Mouse (Mus musculus) limb, embryonic 14.5 days (tissue): Measurements from ENCODE around the gene Cdk13. TPM values are rescaled to one million over a fixed set of nuclear protein-coding genes. Genes with fewer than 3 reads are reported as not detected.

Source experiments
- ATAC-seq: fragments of 200-750 bp; cut with Nextera tagmentation; 2 replicates; pipeline ENCODE4 v1.8.0; 2017; ENCODE audit warnings: low read depth, moderate number of reproducible peaks, moderate TSS enrichment; ENCODE audit not compliant: low FRiP score
- DNase-seq: peaks from one replicate; pipeline ENCODE4 v3.0.0-alpha.2; 2015; ENCODE audit warnings: low spot score
- H3K27ac ChIP-seq: fragments of 300-500 bp; sonication (generic); replicated peaks from 2 replicates; pipeline ENCODE4 v1.5.1; 2014; ENCODE audit warnings: low read depth, mild to moderate bottlenecking, low read length, moderate library complexity, mixed read lengths
- H3K27me3 ChIP-seq: fragments of 300-500 bp; sonication (generic); 2 replicates; pipeline ENCODE4 v1.6.1; 2014; ENCODE audit warnings: low read length, mixed read lengths; ENCODE audit not compliant: control insufficient read depth, insufficient read depth
- H3K36me3 ChIP-seq: fragments of 300-500 bp; sonication (generic); 2 replicates; pipeline ENCODE4 v1.6.1; 2014; ENCODE audit warnings: mild to moderate bottlenecking, low read length, moderate library complexity, mixed read lengths; ENCODE audit not compliant: control insufficient read depth, insufficient read depth
- H3K4me1 ChIP-seq: fragments of 300-500 bp; sonication (generic); 2 replicates; pipeline ENCODE4 v1.6.1; 2014; ENCODE audit warnings: antibody characterized with exemption, low read length, mixed read lengths; ENCODE audit not compliant: control insufficient read depth, insufficient read depth
- H3K4me2 ChIP-seq: fragments of 300-500 bp; sonication (generic); replicated peaks from 2 replicates; pipeline ENCODE4 v1.6.1; 2014; ENCODE audit warnings: low read depth, mild to moderate bottlenecking, low read length, moderate library complexity; ENCODE audit not compliant: severe bottlenecking
- H3K4me3 ChIP-seq: fragments of 300-500 bp; sonication (generic); replicated peaks from 2 replicates; pipeline ENCODE4 v1.5.1; 2014; ENCODE audit warnings: low read length
- H3K9ac ChIP-seq: fragments of 300-500 bp; sonication (generic); 2 replicates; pipeline ENCODE4 v1.6.1; 2014; ENCODE audit warnings: mild to moderate bottlenecking, low read depth, low read length, moderate library complexity; ENCODE audit not compliant: severe bottlenecking
- H3K9me3 ChIP-seq: fragments of 300-500 bp; sonication (generic); 2 replicates; pipeline ENCODE4 v1.6.1; 2016; ENCODE audit warnings: low read length; ENCODE audit not compliant: control insufficient read depth
- POLR2A ChIP-seq: fragments of 200-500 bp; IDR thresholded peaks from 2 replicates; pipeline ENCODE4 v1.8.0; 2012; ENCODE audit warnings: inconsistent platforms, mild to moderate bottlenecking, moderate library complexity, borderline replicate concordance; ENCODE audit not compliant: insufficient read depth, insufficient read length; ENCODE audit errors: extremely low read depth
- WGBS: fragments of 180-500 bp; shearing (Covaris S2); extraction: QIAGEN DNeasy Blood & Tissue Kit; methylation state at CpG from one replicate; pipeline ENCODE4 v1.1.7; 2014; 5-methylcytosine and 5-hydroxymethylcytosine counted together
- polyA plus RNA-seq, 2 experiments: library from polyadenylated mRNA; depleted of rRNA in 1 of 2; stranded (reverse) in 1 of 2; unstranded in 1 of 2; fragments of >200 nt; fragmentation: Nextera tagmentation in 1 of 2; extraction: Ambion mirVana in 1 of 2; gene quantifications; 2 replicates each; pipeline versions ENCODE4 v1.2.1 to v1.2.3; 2012 to 2014

Cdk13 gene
- polyA plus RNA-seq (2012; rRNA removed) (35.3 and 40.1 TPM in 2 replicates), polyA plus RNA-seq (2014; fragmentation: Nextera tagmentation; extraction: Ambion mirVana) (22.1 and 22.6 TPM in 2 replicates)

- peak within 1 kb of the TSS; percentile 98 for H3K4me3 ChIP-seq
- H3K4me2 ChIP-seq, result peak within 1 kb of the TSS; percentile 60
- DNase-seq (peak; percentile 96), ATAC-seq (peak; percentile 95)
- H3K27me3 ChIP-seq, result no peaks in the 10 kb centered on the region
- H3K9me3 ChIP-seq, result no peaks in the 10 kb centered on the region
- H3K9ac ChIP-seq, result peak within 1 kb of the TSS; percentile 92
- TF ChIP-seq POLR2A, result peak; percentile 97; the same call in 1 of the 2 replicates
- H3K36me3 ChIP-seq, result peaks cover 6% of the 10 kb centered on the region; the same call in 1 of the 2 replicates
- WGBS, result under 1% methylated on average over 49 of the region's 110 CpGs
- H3K4me1 ChIP-seq, result peaks cover 2% of the 10 kb centered on the region; the same call in 1 of the 2 replicates
- peak within 1 kb of the TSS; percentile 96 for H3K27ac ChIP-seq
Observed at GRCm38 (mm10) chr13:17804909-17805613, at the start of gene Cdk13. TSS of gene Cdk13 (minus strand) at chr13:17805097.

- Histone ChIP-seq H3K27ac (no peak overlapping the region), H3K27me3 (no peaks in the 10 kb centered on the region), H3K4me2 (no peak overlapping the region), H3K4me3 (no peak overlapping the region), H3K36me3 (no peaks in the 10 kb centered on the region), H3K9ac (no peak overlapping the region), H3K9me3 (no peaks in the 10 kb centered on the region), H3K4me1 (no peaks in the 10 kb centered on the region)
- WGBS, result 83% methylated on average over 2 of the region's 2 CpGs
- ATAC-seq, result no peak
- no peak for TF ChIP-seq POLR2A
- no peak for DNase-seq
Observed at GRCm38 (mm10) chr13:17843336-17843735, 38.4 kb upstream of the Cdk13 start.

GRCm38 (mm10) chr13:17842756-17843155 is 37.9 kb upstream of the Cdk13 start:
- Histone ChIP-seq H3K4me2 (no peak overlapping the region), H3K9ac (no peak overlapping the region), H3K27ac (no peak overlapping the region), H3K4me3 (no peak overlapping the region), H3K27me3 (no peaks in the 10 kb centered on the region), H3K4me1 (no peaks in the 10 kb centered on the region), H3K9me3 (no peaks in the 10 kb centered on the region), H3K36me3 (no peaks in the 10 kb centered on the region)
- ATAC-seq (no peak), DNase-seq (no peak)
- 65% methylated on average over 4 of the region's 4 CpGs for WGBS
- TF ChIP-seq POLR2A, result no peak

DNA sequence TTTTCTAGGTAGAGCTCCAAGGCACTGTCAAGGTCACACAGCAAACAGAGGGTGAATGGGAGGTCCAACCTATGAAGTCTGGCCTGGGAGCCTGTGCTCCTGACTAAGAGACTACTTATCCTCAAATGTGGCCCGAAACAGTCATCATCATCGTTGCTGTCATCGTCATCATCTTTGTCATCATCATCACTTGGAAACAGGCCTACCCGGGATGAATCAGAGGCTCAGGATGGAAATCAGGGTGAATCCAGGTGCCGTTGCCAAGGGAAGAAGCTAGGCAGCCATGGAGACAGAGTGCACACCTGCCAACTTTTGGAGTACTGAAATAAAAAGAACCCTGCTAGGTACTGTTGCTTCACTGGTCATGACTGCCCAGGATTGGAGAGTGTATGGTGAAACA is 34.2 kb upstream of the Cdk13 start:
- DNase-seq (no peak), ATAC-seq (no peak)
- 83% methylated on average over 5 of the region's 5 CpGs for WGBS
- no peak for TF ChIP-seq POLR2A
- Histone ChIP-seq H3K36me3 (no peaks in the 10 kb centered on the region), H3K9ac (no peak overlapping the region), H3K27me3 (no peaks in the 10 kb centered on the region), H3K27ac (no peak overlapping the region), H3K4me3 (no peak overlapping the region), H3K9me3 (no peaks in the 10 kb centered on the region), H3K4me2 (no peak overlapping the region), H3K4me1 (no peaks in the 10 kb centered on the region)

- no peak overlapping the region for H3K4me2 ChIP-seq
- H3K4me1 ChIP-seq, result no peaks in the 10 kb centered on the region
- no peak overlapping the region for H3K9ac ChIP-seq
- no peaks in the 10 kb centered on the region for H3K36me3 ChIP-seq
- TF ChIP-seq POLR2A, result no peak
- peak; percentile 91 for DNase-seq
- no peak overlapping the region for H3K4me3 ChIP-seq
- no peak overlapping the region for H3K27ac ChIP-seq
- H3K27me3 ChIP-seq, result no peaks in the 10 kb centered on the region
- H3K9me3 ChIP-seq, result no peaks in the 10 kb centered on the region
- no peak for ATAC-seq
- 32% methylated on average over 4 of the region's 4 CpGs for WGBS
Observed at GRCm38 (mm10) chr13:17838484-17838851, 33.6 kb upstream of the Cdk13 start.
